Mouse (Mus musculus) retina, postnatal 7 days (tissue): ENCODE measurements at regions not wholly inside any gene's neighbourhood (a gene's known extent, or its start where the extent isn't known, plus 50 kb on each side); places are given as distances from the start of the nearest gene placed in this dataset.

Source experiments
- DNase-seq: peaks from one replicate; pipeline ENCODE4 v3.0.0-alpha.2; 2012; ENCODE audit warnings: low read depth, low spot score

- peak; percentile 31 for DNase-seq
Measured at GRCm38 (mm10) chr3:20590143-20590542, 223.2 kb upstream of the Agtr1b start.

GRCm38 (mm10) chr3:20551563-20551962, 184.6 kb upstream of the Agtr1b start:
- DNase-seq: peak; percentile 4

- DNase-seq: no peak
Measured at GRCm38 (mm10) chr3:20543991-20544390, 177.0 kb upstream of the Agtr1b start.

- no peak for DNase-seq
Measured at GRCm38 (mm10) chr3:20538492-20539004, 171.6 kb upstream of the Agtr1b start.

GRCm38 (mm10) chr3:20520738-20521137, 153.8 kb upstream of the Agtr1b start:
- DNase-seq: peak; percentile 35

GRCm38 (mm10) chr3:20509192-20509591, 142.2 kb upstream of the Agtr1b start:
- peak; percentile 51 for DNase-seq

- DNase-seq: no peak
Measured at GRCm38 (mm10) chr3:20505546-20505945, 138.6 kb upstream of the Agtr1b start.
